Mouse (Mus musculus) lung, postnatal 0 days (tissue): ENCODE data around the gene Wdr66. TPM values are rescaled to one million over a fixed set of nuclear protein-coding genes. Genes with fewer than 3 reads are reported as not detected.
"Not testable (repeated sequence)": the region's sequence is repeated elsewhere in the genome, so short reads cannot be mapped to it uniquely, and the experiment has no call there.

Experiments used
- ATAC-seq: fragments of 200-750 bp; cut with Nextera tagmentation; 2 replicates; pipeline ENCODE4 v1.8.0; 2017; ENCODE audit warnings: moderate library complexity
- DNase-seq: peaks from one replicate; pipeline ENCODE4 v3.0.0-alpha.2; 2016; ENCODE audit warnings: low spot score
- H3K27ac ChIP-seq: fragments of 300-500 bp; sonication (generic); 2 replicates; pipeline ENCODE4 v1.5.1; 2014; ENCODE audit warnings: antibody characterized with exemption, mild to moderate bottlenecking, low read length, mixed read lengths
- H3K27me3 ChIP-seq: fragments of 300-500 bp; sonication (generic); replicated peaks from 2 replicates; pipeline ENCODE4 v1.6.1; 2014; ENCODE audit warnings: low read length, mixed read lengths; ENCODE audit not compliant: insufficient read depth
- H3K36me3 ChIP-seq: fragments of 300-500 bp; sonication (generic); 2 replicates; pipeline ENCODE4 v1.6.1; 2014; ENCODE audit warnings: low read length, mixed read lengths; ENCODE audit not compliant: insufficient read depth
- H3K4me1 ChIP-seq: fragments of 300-500 bp; sonication (generic); 2 replicates; pipeline ENCODE4 v1.6.1; 2014; ENCODE audit warnings: antibody characterized with exemption, low read depth, low read length, mixed read lengths; ENCODE audit not compliant: insufficient read depth
- H3K4me2 ChIP-seq: fragments of 300-500 bp; sonication (generic); replicated peaks from 2 replicates; pipeline ENCODE4 v1.6.1; 2014; ENCODE audit warnings: low read depth, mild to moderate bottlenecking, low read length, moderate library complexity, mixed read lengths
- H3K4me3 ChIP-seq: fragments of 300-500 bp; sonication (generic); 2 replicates; pipeline ENCODE4 v1.5.1; 2014; ENCODE audit warnings: low read depth, low read length
- H3K9ac ChIP-seq: fragments of 300-500 bp; sonication (generic); replicated peaks from 2 replicates; pipeline ENCODE4 v1.6.1; 2014; ENCODE audit warnings: low read depth, mild to moderate bottlenecking
- H3K9me3 ChIP-seq: fragments of 300-500 bp; sonication (generic); 2 replicates; pipeline ENCODE4 v1.6.1; 2016; ENCODE audit warnings: low read length, mixed read lengths
- CTCF ChIP-seq: IDR thresholded peaks from 2 replicates; pipeline ENCODE4 v1.5.1; 2016; ENCODE audit warnings: antibody characterized with exemption, mild to moderate bottlenecking
- EP300 ChIP-seq: IDR thresholded peaks from 2 replicates; pipeline ENCODE4 v1.6.1; 2016; ENCODE audit warnings: antibody characterized with exemption, mild to moderate bottlenecking, control low read depth
- WGBS: fragments of 180-500 bp; shearing (Covaris S2); extraction: QIAGEN DNeasy Blood & Tissue Kit; methylation state at CpG from one replicate; pipeline ENCODE4 v1.1.7; 2014; 5-methylcytosine and 5-hydroxymethylcytosine counted together
- polyA plus RNA-seq: library from polyadenylated mRNA; unstranded; fragments of >200 nt; fragmentation: Nextera tagmentation; extraction: Ambion mirVana; gene quantifications from 2 replicates; pipeline ENCODE4 v1.2.1, GENCODE M21; 2015

The Wdr66 gene
- 1.9 and 2.5 TPM in 2 replicates for polyA plus RNA-seq

DNA sequence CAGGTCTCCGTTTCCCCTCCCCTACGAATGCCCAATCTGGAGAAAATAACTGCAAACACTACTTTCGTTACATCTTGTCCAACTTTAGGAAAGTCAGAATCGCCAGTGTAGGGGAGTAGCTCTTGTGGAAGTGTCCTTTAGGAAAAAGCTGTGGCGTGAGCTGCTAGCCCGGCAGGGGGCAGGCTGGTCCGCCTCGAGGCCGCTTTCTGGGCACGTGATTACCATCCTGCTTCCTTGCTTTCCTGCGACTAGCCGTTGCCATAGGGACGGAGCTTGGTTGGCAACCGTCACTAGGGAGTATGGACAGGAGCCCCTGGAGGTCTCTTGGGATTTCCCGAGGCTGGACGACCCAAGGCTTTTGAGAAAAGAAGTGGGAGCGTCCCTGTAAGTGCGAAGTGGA is at the start of gene Wdr66:
Gene Wdr66, plus strand, starts transcription at position 269 of the 400 bp plus-strand sequence.
- Histone ChIP-seq H3K9me3 (no peaks in the 10 kb centered on the region), H3K9ac (no peak within 1 kb of the TSS), H3K36me3 (no peaks in the 10 kb centered on the region), H3K4me2 (peak within 1 kb of the TSS; percentile 32), H3K4me1 (no peaks in the 10 kb centered on the region), H3K4me3 (no peak within 1 kb of the TSS), H3K27me3 (no peaks in the 10 kb centered on the region), H3K27ac (no peak within 1 kb of the TSS)
- TF ChIP-seq EP300 (no peak), CTCF (peak; percentile 91)
- WGBS, result under 1% methylated on average over 18 of the region's 18 CpGs
- ATAC-seq (peak; percentile 94), DNase-seq (peak; percentile 93)

DNA sequence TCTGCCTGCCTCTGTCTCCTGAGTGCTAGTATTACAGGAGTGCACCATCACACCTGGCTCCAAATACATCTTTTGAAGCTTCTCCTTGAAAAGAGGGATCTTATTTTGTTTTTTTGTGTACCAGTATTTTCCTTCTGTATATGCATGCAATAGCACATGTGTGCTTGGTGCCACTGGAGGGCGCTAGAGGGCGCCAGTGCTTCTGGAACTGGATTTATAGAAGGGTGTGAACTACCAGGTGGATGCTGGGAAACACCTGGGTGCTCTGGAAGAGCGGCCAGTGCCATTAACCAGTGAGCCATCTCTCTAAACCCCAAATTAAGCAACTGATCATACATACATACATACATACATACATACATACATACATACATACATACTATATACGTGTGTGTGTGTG is 49.1 kb upstream of the Wdr66 start:
- not testable (repeated sequence) for H3K36me3 ChIP-seq, H3K9me3 ChIP-seq, H3K4me3 ChIP-seq, H3K4me1 ChIP-seq, H3K27me3 ChIP-seq, DNase-seq, H3K9ac ChIP-seq, H3K4me2 ChIP-seq, ATAC-seq, H3K27ac ChIP-seq
- whole genome bisulfite sequencing, result 50% methylated on average over 3 of the region's 4 CpGs

DNA sequence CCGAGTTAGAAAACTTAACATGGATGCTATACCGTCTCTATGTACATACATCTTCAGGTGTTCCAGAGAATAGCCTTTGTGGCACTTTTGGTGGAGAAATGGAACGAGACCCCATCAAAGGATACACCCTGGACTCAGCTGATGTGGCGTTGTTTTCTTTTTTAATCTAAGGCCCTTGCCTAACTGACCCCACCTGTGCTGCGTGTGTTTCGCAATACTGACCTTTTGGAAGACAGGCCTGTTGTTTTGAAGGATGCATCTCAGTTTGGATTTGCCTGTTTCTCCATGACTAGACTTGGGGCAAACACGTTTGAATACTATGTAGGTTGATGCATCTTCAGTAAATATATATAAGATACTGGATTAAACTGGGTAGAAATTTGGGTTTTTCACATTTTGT is 48.3 kb upstream of the Wdr66 start:
- DNase-seq, H3K36me3 ChIP-seq, H3K27ac ChIP-seq, H3K4me1 ChIP-seq, ATAC-seq, H3K4me3 ChIP-seq, H3K9me3 ChIP-seq, H3K9ac ChIP-seq, H3K4me2 ChIP-seq, H3K27me3 ChIP-seq: not testable (repeated sequence)
- 83% methylated on average over 7 of the region's 7 CpGs for WGBS

DNA sequence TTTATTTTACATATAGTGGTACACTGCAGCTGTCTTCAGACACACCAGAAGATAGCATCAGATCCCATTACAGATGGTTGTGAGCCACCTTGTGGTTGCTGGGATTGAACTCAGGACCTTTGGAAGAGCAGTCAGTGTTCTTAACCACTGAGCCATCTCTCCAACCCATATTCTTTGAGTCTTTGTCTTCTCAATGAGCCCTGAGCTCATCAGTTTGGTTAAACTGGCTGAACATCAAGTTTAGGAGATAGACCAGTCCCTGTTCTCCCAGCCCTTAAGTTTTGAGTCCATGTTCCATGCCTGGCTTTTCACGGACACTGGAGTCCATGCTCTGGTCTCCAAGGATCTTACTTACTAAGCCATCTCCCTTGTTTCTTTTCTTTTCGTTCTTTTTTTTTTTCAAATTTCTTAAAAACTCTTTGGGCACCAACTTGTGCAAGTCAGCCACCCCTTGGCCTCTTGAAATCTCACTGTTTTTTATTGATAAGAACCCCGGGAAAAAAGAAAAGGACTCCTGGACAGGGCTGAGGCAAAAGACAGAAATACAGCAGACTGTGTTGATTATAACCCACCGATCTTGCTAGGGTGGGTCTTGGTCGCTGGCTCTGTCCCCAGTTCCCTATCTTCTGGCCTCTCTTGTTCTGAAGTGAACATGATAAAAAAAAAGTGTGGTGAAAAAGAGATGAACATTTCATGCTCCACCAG is 29.4 kb upstream of the Wdr66 start:
- not testable (repeated sequence) for ATAC-seq
- WGBS, result 70% methylated on average over 2 of the region's 5 CpGs

DNA sequence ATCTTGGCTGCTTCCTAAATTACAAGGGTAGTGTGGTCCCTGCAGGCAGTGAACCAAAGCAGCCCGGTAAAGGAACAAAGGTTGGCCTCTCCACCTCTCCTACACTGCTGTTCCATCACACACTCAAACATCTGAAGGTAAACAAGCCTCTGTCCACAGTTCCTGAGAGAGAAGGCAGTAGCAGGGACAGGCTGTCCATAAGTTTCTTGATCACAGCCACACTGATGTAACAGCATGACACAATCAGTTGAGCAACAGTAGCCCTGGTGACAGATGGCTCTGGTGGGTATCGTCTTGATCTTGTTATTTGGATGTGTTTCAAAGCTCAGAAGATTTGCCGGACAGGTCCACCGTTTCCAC is 28.9 kb upstream of the Wdr66 start:
- H3K4me2 ChIP-seq, result no peak overlapping the region
- H3K27me3 ChIP-seq, result no peaks in the 10 kb centered on the region
- H3K4me3 ChIP-seq, result no peak overlapping the region
- no peak for ATAC-seq
- no peak overlapping the region for H3K27ac ChIP-seq
- H3K4me1 ChIP-seq, result no peaks in the 10 kb centered on the region
- WGBS, result 58% methylated on average over 4 of the region's 4 CpGs
- DNase-seq, result no peak
- no peaks in the 10 kb centered on the region for H3K36me3 ChIP-seq
- H3K9ac ChIP-seq, result no peak overlapping the region
- TF ChIP-seq CTCF (no peak), EP300 (no peak)
- no peaks in the 10 kb centered on the region for H3K9me3 ChIP-seq

More for the DNA sequence above, 29.4 kb upstream of the Wdr66 start:
- H3K9me3 ChIP-seq, H3K4me2 ChIP-seq, H3K36me3 ChIP-seq, H3K27ac ChIP-seq, DNase-seq, H3K27me3 ChIP-seq, H3K4me3 ChIP-seq, H3K4me1 ChIP-seq, H3K9ac ChIP-seq: not testable (repeated sequence)

DNA sequence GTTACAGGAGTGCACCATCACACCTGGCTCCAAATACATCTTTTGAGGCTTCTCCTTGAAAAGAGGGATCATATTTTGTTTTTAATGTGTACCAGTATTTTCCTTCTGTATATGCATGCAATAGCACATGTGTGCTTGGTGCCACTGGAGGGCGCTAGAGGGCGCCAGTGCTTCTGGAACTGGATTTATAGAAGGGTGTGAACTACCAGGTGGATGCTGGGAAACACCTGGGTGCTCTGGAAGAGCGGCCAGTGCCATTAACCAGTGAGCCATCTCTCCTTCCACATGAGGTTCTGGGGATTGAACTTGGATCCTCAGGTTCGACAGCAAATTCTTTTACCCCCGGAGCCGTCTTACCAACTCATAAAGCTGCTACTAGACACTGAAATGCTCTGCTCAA is 28.0 kb upstream of the Wdr66 start:
- not testable (repeated sequence) for H3K36me3 ChIP-seq, H3K4me2 ChIP-seq, H3K9ac ChIP-seq, H3K9me3 ChIP-seq, DNase-seq, H3K4me3 ChIP-seq, H3K27ac ChIP-seq, H3K4me1 ChIP-seq, ATAC-seq, H3K27me3 ChIP-seq
- 56% methylated on average over 6 of the region's 6 CpGs for WGBS

DNA sequence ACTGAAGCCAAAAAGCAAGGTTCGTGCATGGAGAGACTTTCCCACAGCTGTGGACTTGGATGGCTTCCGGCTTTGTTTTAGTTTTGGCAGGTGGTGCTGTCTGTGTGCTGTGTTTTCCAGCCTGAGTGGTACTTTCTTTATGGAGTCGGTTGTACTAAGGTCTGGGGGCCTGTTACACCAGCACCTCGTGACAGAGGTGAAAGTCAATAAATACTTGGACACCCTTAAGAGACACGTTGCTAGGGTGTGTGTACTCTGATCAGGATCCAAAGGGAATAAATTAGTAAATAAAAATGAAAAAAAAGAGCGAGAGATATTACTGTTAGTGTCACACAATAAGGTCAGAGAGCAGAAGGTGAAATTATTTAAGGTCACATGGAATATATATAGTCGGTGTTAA is 25.1 kb upstream of the Wdr66 start:
- no peak overlapping the region for H3K9ac ChIP-seq
- no peak for DNase-seq
- peaks cover 4% of the 10 kb centered on the region for H3K4me1 ChIP-seq
- no peak overlapping the region for H3K27ac ChIP-seq
- H3K4me2 ChIP-seq, result no peak overlapping the region
- H3K36me3 ChIP-seq, result no peaks in the 10 kb centered on the region
- H3K27me3 ChIP-seq, result no peaks in the 10 kb centered on the region
- 84% methylated on average over 7 of the region's 7 CpGs for WGBS
- TF ChIP-seq CTCF (no peak), EP300 (no peak)
- H3K4me3 ChIP-seq, result no peak overlapping the region
- no peaks in the 10 kb centered on the region for H3K9me3 ChIP-seq
- ATAC-seq, result no peak
